Comparison of ENCODE assay signal across 8 mouse cellular contexts in the genomic region with DNA sequence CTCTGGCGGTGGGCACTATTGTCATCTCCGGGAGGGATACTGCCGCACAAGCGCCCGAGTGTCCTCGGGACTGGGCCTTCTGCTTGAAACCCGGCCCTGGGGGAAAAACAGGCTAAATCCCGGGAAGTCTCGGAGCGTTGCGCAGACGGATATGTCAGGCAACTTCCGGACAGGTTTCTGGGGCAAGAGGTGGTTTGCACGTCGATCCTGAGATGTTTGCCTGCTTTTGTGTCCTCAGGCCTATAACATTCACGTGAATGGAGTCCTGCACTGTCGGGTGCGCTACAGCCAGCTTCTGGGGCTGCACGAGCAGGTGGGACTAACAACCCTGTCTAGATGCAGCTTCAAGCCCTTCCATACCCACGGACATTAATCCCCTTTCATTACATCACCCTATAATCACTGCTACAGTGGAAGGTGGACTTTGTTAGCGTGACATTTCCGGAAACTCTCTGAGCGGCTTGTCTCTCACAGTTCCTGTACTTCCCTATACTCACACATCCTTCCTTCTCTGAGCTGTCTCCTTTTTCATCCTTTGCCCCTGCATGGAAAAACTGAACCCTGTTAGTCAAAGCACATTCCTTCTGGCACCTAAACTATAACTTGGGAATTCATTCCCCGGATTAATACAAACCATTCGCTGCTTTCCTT. TPM values are rescaled to one million over a fixed set of nuclear protein-coding genes. Genes with fewer than 3 reads are reported as not detected.
DNase-seq lines count a peak whose midpoint lies in the region; ATAC-seq lines count a peak whose summit lies in the region.

No protein-coding gene starts in this region.

- H3K9ac ChIP-seq in kidney, embryonic 14.5 days (ENCODE audit: low read depth, low read length): peak overlapping the region; percentile 80
- H3K9ac ChIP-seq in hindbrain, embryonic 12.5 days: peak overlapping the region; percentile 85
- H3K9ac ChIP-seq in midbrain, embryonic 11.5 days (ENCODE audit: low read length): peak overlapping the region; percentile 95

- no peaks in the 10 kb centered on the region for H3K9me3 ChIP-seq in kidney, embryonic 14.5 days (ENCODE audit: control insufficient read depth, low read length)
- H3K9me3 ChIP-seq in hindbrain, embryonic 12.5 days (replicated peaks): no peaks in the 10 kb centered on the region
- H3K9me3 ChIP-seq in midbrain, embryonic 11.5 days (ENCODE audit: control insufficient read depth, low read length): no peaks in the 10 kb centered on the region

- peaks cover 14% of the 10 kb centered on the region for H3K4me1 ChIP-seq in kidney, embryonic 14.5 days (ENCODE audit: control insufficient read depth, insufficient read depth, low read length)
- H3K4me1 ChIP-seq in hindbrain, embryonic 12.5 days: peaks cover 22% of the 10 kb centered on the region
- H3K4me1 ChIP-seq in midbrain, embryonic 11.5 days (ENCODE audit: control insufficient read depth, insufficient read depth, low read length): peaks cover 16% of the 10 kb centered on the region

- no peaks in the 10 kb centered on the region for H3K27me3 ChIP-seq in kidney, embryonic 14.5 days (ENCODE audit: control insufficient read depth, insufficient read depth, low read length)
- no peaks in the 10 kb centered on the region for H3K27me3 ChIP-seq in hindbrain, embryonic 12.5 days
- no peaks in the 10 kb centered on the region for H3K27me3 ChIP-seq in midbrain, embryonic 11.5 days (ENCODE audit: control insufficient read depth, insufficient read depth, low read length)

- 12% methylated on average over 25 of the region's 25 CpGs for WGBS in kidney, embryonic 14.5 days
- WGBS in hindbrain, embryonic 12.5 days: 15% methylated on average over 25 of the region's 25 CpGs
- WGBS in midbrain, embryonic 11.5 days: 14% methylated on average over 25 of the region's 25 CpGs

- intact Hi-C loops in gastrocnemius, postnatal 14 days (cut with DNase I; ENCODE audit: low total_unique reads): no loop called here

- peak overlapping the region; percentile 72 for H3K27ac ChIP-seq in kidney, embryonic 14.5 days (ENCODE audit: low read depth, low read length)
- H3K27ac ChIP-seq in hindbrain, embryonic 12.5 days: peak overlapping the region; percentile 83
- H3K27ac ChIP-seq in midbrain, embryonic 11.5 days (ENCODE audit: low read depth, low read length): peak overlapping the region; percentile 61

- no peak for DNase-seq in kidney, postnatal 4 days
- DNase-seq in adipocyte (ENCODE audit: low spot score): peak; percentile 69
- no peak for DNase-seq in midbrain, embryonic 11.5 days (ENCODE audit: low spot score, missing footprints)
- DNase-seq in right cerebral cortex, postnatal 25 days: no peak
- DNase-seq in gastrocnemius, postnatal 14 days: no peak
- DNase-seq in kidney, postnatal 14 days: no peak

- no peak; the same call in none of the 2 replicates for ATAC-seq in kidney, embryonic 14.5 days (ENCODE audit: low FRiP score, low TSS enrichment)
- peak; percentile 41 for ATAC-seq in hindbrain, embryonic 12.5 days (ENCODE audit: low FRiP score)
- no peak for ATAC-seq in midbrain, embryonic 11.5 days (ENCODE audit: low FRiP score)

- H3K4me3 ChIP-seq in kidney, embryonic 14.5 days (ENCODE audit: low read length): peak overlapping the region; percentile 72
- H3K4me3 ChIP-seq in hindbrain, embryonic 12.5 days: peak overlapping the region; percentile 80
- H3K4me3 ChIP-seq in midbrain, embryonic 11.5 days (ENCODE audit: low read depth, low read length): peak overlapping the region; percentile 86

- H3K36me3 ChIP-seq in kidney, embryonic 14.5 days (ENCODE audit: control insufficient read depth, insufficient read depth, low read length): peaks cover 65% of the 10 kb centered on the region
- H3K36me3 ChIP-seq in hindbrain, embryonic 12.5 days: peaks cover 65% of the 10 kb centered on the region
- peaks cover 27% of the 10 kb centered on the region for H3K36me3 ChIP-seq in midbrain, embryonic 11.5 days (ENCODE audit: control insufficient read depth, insufficient read depth, low read length)

- H3K4me2 ChIP-seq in kidney, embryonic 14.5 days (replicated peaks; ENCODE audit: low read depth, low read length): peak overlapping the region; percentile 90
- H3K4me2 ChIP-seq in hindbrain, embryonic 12.5 days (replicated peaks): peak overlapping the region; percentile 87
- H3K4me2 ChIP-seq in midbrain, embryonic 11.5 days: peak overlapping the region; percentile 83

RNA-seq across cellular contexts. Expression of a gene that starts 0.5 kb away (rescaled TPM):
- polyA plus RNA-seq in kidney, embryonic 14.5 days (2014; fragmentation: Nextera tagmentation; extraction: Ambion mirVana): 60.1 and 67.3 TPM in 2 replicates
- polyA plus RNA-seq in hindbrain, embryonic 12.5 days (2016; fragmentation: Nextera tagmentation; extraction: Ambion mirVana): 63.0 and 64.4 TPM in 2 replicates
- polyA plus RNA-seq in midbrain, embryonic 11.5 days (2014; fragmentation: Nextera tagmentation; extraction: Ambion mirVana): 62.0 and 63.9 TPM in 2 replicates
- total RNA-seq in gastrocnemius, postnatal 14 days (2021): 10 to 100 TPM; 44.4 to 48.7 TPM

RNA-seq across cellular contexts. Expression of a gene that starts 0.7 kb away (rescaled TPM):
- 110 and 133 TPM in 2 replicates for polyA plus RNA-seq in kidney, embryonic 14.5 days (2014; fragmentation: Nextera tagmentation; extraction: Ambion mirVana)
- polyA plus RNA-seq in hindbrain, embryonic 12.5 days (2016; fragmentation: Nextera tagmentation; extraction: Ambion mirVana): 140 and 145 TPM in 2 replicates
- 150 and 155 TPM in 2 replicates for polyA plus RNA-seq in midbrain, embryonic 11.5 days (2014; fragmentation: Nextera tagmentation; extraction: Ambion mirVana)
- total RNA-seq in gastrocnemius, postnatal 14 days (2021): 10 to 100 TPM; 42.4 to 42.7 TPM

RNA-seq across cellular contexts. Expression of a gene that starts 8.3 kb away (rescaled TPM):
- 6.7 and 9.0 TPM in 2 replicates for polyA plus RNA-seq in kidney, embryonic 14.5 days (2014; fragmentation: Nextera tagmentation; extraction: Ambion mirVana)
- 22.9 and 24.8 TPM in 2 replicates for polyA plus RNA-seq in hindbrain, embryonic 12.5 days (2016; fragmentation: Nextera tagmentation; extraction: Ambion mirVana)
- polyA plus RNA-seq in midbrain, embryonic 11.5 days (2014; fragmentation: Nextera tagmentation; extraction: Ambion mirVana): 4.2 and 6.5 TPM in 2 replicates
- 1 to 10 TPM; 7.1 TPM for total RNA-seq in gastrocnemius, postnatal 14 days (2021)

RNA-seq across cellular contexts. Expression of a gene that starts 13.8 kb away (rescaled TPM):
- 51.6 and 85.6 TPM in 2 replicates for polyA plus RNA-seq in kidney, embryonic 14.5 days (2014; fragmentation: Nextera tagmentation; extraction: Ambion mirVana)
- 86.0 and 89.2 TPM in 2 replicates for polyA plus RNA-seq in hindbrain, embryonic 12.5 days (2016; fragmentation: Nextera tagmentation; extraction: Ambion mirVana)
- 71.9 and 72.5 TPM in 2 replicates for polyA plus RNA-seq in midbrain, embryonic 11.5 days (2014; fragmentation: Nextera tagmentation; extraction: Ambion mirVana)
- 10 to 100 TPM; 23.2 to 28.6 TPM for total RNA-seq in gastrocnemius, postnatal 14 days (2021)

RNA-seq across cellular contexts. Expression of a gene that starts 14.0 kb away (rescaled TPM):
- 1.4 and 1.6 TPM in 2 replicates for polyA plus RNA-seq in kidney, embryonic 14.5 days (2014; fragmentation: Nextera tagmentation; extraction: Ambion mirVana)
- 1.8 and 2.3 TPM in 2 replicates for polyA plus RNA-seq in hindbrain, embryonic 12.5 days (2016; fragmentation: Nextera tagmentation; extraction: Ambion mirVana)
- 0.78 and 1.9 TPM in 2 replicates for polyA plus RNA-seq in midbrain, embryonic 11.5 days (2014; fragmentation: Nextera tagmentation; extraction: Ambion mirVana)
- total RNA-seq in gastrocnemius, postnatal 14 days (2021): under 1 TPM; 0.25 to 0.60 TPM
